Mouse (Mus musculus) CD4-positive naive resting alpha-beta T cell, adult 57 days (primary cell): ENCODE data around the gene Aldh3b3. TPM values are rescaled to one million over a fixed set of nuclear protein-coding genes. Genes with fewer than 3 reads are reported as not detected.

ENCODE experiments used
- total RNA-seq: library from RNA; stranded (reverse); gene quantifications from one replicate; pipeline ENCODE4 v1.2.4, GENCODE M21; 2023

The Aldh3b3 gene
- total RNA-seq = not detected

GRCm38 (mm10) chr19:3958470-3958869 is at the start of gene Aldh3b3:
Gene Aldh3b3 (plus strand): TSS chr19:3958645.

DNA sequence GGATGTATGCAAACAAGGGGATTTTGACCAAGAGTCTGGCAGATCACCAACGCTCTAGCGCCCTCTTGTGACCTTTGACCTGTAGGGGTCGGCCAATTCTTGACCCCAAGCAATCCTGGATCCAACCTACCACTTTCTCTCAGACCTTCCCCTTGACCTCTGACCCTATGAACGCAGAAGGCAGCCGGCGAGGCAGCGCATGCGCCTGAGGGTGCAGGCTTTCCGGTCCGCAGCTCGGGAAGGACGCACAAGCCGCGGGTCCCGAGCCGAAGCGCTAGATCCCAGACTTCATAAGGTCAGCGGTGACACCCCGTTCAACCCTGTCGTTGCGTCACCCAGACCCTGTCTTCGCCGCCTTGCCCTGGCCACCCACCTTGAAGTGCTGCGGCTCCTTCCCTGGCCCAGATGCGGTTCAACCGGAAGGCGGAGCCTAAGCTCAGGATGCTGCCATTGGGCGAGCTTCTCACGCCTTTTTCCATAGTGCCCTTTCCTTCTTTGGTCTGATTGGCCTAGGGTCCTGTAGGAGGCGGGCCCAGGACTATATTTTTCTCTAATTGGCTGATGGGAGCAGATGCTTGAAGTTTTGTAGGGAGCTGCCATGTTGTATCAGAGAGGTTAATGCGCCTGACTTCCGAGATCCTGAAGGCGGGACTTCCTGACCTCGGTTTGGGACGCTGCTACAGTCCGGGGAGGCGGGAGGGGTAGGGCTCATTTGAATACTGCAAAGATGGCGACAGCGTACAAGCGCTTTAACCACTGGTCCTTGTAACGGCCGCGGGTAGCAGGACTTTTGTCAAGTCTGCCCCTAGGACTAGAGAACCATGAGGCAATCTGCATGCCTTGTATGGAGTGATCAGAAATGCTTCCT is 45.9 kb upstream of the Aldh3b3 start, which contains the start of gene Ndufs8:
Ndufs8 (minus strand) TSS at position 438 of the 868 bp plus-strand sequence.

GRCm38 (mm10) chr19:3929211-3929941 is 29.1 kb upstream of the Aldh3b3 start, which contains the start of gene Aldh3b1:
Gene Aldh3b1 (minus strand): TSS chr19:3929808.

DNA sequence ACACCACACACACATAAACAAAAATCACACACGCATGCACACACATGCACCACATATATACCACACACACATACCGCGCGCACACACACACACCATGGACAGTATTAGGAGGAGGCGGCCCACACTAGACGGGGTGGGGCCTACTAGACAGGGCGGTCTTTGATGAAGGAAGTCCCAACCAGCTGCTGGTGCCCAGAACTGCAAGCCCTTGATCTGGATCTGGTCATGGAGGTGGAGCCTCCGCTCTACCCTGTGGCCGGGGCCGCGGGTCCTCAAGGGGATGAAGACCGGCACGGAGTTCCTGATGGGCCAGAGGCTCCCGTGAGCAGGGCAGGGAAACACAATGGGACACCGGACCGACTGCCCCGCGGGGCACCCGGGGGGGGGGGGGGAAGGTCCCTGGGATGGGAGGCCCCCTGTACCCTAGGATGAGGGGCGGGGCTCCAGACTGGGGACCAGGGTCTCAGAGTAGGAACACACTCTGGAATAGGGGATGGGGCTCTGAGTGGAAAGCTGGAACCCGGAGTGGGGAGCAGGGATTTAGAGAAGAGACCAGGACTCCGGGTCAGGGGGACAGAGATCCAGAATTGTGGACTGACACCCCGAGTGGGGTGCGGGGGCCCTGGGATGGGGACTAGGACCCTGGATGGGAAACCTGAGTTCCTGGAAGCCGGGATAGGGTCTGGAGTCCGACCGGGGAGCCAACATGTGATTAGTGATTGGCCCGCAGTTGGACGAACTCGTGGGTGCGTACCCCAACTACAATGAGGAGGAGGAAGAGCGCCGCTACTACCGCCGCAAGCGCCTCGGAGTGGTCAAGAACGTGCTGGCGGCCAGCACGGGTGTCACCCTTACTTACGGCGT is 23.2 kb upstream of the Aldh3b3 start, which contains the start of gene Unc93b1:
Unc93b1 (plus strand) TSS at position 155 of the 864 bp plus-strand sequence.

GRCm38 (mm10) chr19:3972229-3972628 is 13.8 kb downstream of the Aldh3b3 start, which contains the start of gene Aldh3b2:
Gene Aldh3b2 (plus strand): TSS chr19:3972328.

DNA sequence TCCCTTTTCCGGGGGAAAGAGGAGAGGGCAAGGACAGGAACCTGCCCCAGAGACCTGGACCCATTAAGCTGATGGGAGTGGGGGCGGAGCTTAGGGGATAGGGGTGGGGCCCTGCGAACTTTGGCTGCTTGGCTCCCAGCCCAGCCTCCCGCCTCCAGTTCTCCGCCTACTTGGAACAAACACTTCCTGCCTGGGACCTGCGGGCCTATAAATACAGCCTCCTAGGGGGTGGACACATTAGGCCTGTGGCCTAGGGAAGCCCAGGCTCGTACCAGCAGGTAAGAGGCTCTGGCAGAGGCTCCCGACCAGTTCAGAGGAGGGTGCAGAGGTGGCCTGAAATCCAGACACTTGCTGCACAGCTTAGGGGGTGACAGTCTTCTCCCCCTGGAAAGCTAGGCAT is 27.9 kb downstream of the Aldh3b3 start, which contains the start of gene Acy3:
Acy3 (plus strand) TSS at position 237 of the 400 bp plus-strand sequence.

GRCm38 (mm10) chr19:3992416-3992815 is 34.0 kb downstream of the Aldh3b3 start, which contains the start of gene Tbx10:
Gene Tbx10 (plus strand): TSS chr19:3992752.

GRCm38 (mm10) chr19:4000119-4000900 is 41.9 kb downstream of the Aldh3b3 start, which contains the start of the genes Nudt8 and Gm49405:
Gene Nudt8 (plus strand): TSS chr19:4000580.
Gene Gm49405 (plus strand): TSS chr19:4000626.

GRCm38 (mm10) chr19:4003112-4003511 is 44.7 kb downstream of the Aldh3b3 start, which contains the start of gene Doc2g:
Gene Doc2g (plus strand): TSS chr19:4003313.

DNA sequence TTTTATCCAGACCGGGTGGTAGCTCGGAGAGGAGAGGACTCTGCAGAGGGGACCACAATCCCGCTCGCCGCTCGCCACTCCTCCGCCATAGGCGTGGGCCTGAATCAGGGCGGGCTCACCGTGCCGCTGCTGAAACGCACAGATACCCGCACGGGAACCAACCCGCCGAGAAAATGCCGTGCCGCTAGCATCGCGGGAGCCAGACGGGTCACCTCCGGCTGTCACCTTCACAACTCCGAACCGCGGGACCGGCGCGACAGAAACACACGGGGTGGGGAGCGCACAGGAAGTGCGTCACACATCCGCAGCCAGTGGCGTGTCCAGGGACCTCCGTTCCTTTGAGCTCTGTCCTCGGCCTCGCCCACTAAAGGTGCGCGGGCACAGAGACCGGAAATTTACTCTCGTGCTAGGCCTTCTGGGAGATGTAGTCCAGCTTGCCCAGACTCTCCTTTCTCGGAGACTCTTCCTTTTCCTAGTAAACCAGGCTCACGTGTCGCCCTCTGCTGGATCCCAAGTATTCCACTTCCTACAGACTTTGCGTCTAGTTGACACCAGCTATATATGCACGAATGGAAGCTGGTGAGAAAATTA is 54.1 kb downstream of the Aldh3b3 start, which contains the start of gene Ndufv1:
Ndufv1 (minus strand) TSS at position 375 of the 591 bp plus-strand sequence.

Other genes starting within 250 kb of the Aldh3b3 start
- 169 TPM for gene Kmt5b, start 191.2 kb upstream of the Aldh3b3 start, total RNA-seq
- 62.4 TPM for gene Chka, start 106.9 kb upstream of the Aldh3b3 start, total RNA-seq
- 58.1 TPM for gene Tcirg1, start 51.5 kb upstream of the Aldh3b3 start, total RNA-seq
- gene Ndufs8, start 45.9 kb upstream of the Aldh3b3 start, total RNA-seq = 53.0 TPM
- gene Aldh3b1, start 28.8 kb upstream of the Aldh3b3 start, total RNA-seq = 0.86 TPM
- gene Unc93b1, start 23.5 kb upstream of the Aldh3b3 start, total RNA-seq = 27.8 TPM
- not detected for gene Aldh3b2, start 13.7 kb downstream of the Aldh3b3 start, total RNA-seq
- not detected for gene Acy3, start 27.9 kb downstream of the Aldh3b3 start, total RNA-seq
- not detected for gene Tbx10, start 34.1 kb downstream of the Aldh3b3 start, total RNA-seq
- 9.0 TPM for gene Nudt8, start 41.9 kb downstream of the Aldh3b3 start, total RNA-seq
- 1.7 TPM for gene Gm49405, start 42.0 kb downstream of the Aldh3b3 start, total RNA-seq
- 3.0 TPM for gene Doc2g, start 44.7 kb downstream of the Aldh3b3 start, total RNA-seq
- gene Ndufv1, start 54.2 kb downstream of the Aldh3b3 start, total RNA-seq = 85.1 TPM
- 196 TPM for gene Gstp1, start 79.3 kb downstream of the Aldh3b3 start, total RNA-seq
- 21.0 TPM for gene Gstp2, start 87.4 kb downstream of the Aldh3b3 start, total RNA-seq
- gene Gstp3, start 100.9 kb downstream of the Aldh3b3 start, total RNA-seq = 32.9 TPM
- gene Cabp2, start 122.9 kb downstream of the Aldh3b3 start, total RNA-seq = not detected
- gene Cdk2ap2, start 138.5 kb downstream of the Aldh3b3 start, total RNA-seq = 186 TPM
- 314 TPM for gene Pitpnm1, start 141.4 kb downstream of the Aldh3b3 start, total RNA-seq
- 151 TPM for gene Aip, start 167.2 kb downstream of the Aldh3b3 start, total RNA-seq
- gene Gpr152, start 181.1 kb downstream of the Aldh3b3 start, total RNA-seq = 0.80 TPM
- 1.1 TPM for gene Cabp4, start 185.4 kb downstream of the Aldh3b3 start, total RNA-seq
- 129 TPM for gene Coro1b, start 190.0 kb downstream of the Aldh3b3 start, total RNA-seq
- gene Ptprcap, start 195.0 kb downstream of the Aldh3b3 start, total RNA-seq = 260 TPM
- gene Rps6kb2, start 204.7 kb downstream of the Aldh3b3 start, total RNA-seq = 35.8 TPM
- gene Carns1, start 216.8 kb downstream of the Aldh3b3 start, total RNA-seq = 69.3 TPM
- gene Tbc1d10c, start 232.6 kb downstream of the Aldh3b3 start, total RNA-seq = 305 TPM
- 351 TPM for gene Ppp1ca, start 233.4 kb downstream of the Aldh3b3 start, total RNA-seq
- 45.2 TPM for gene Rad9a, start 243.0 kb downstream of the Aldh3b3 start, total RNA-seq